Mouse (Mus musculus) hindbrain, embryonic 11.5 days (tissue): ENCODE results near the gene Smpd2. TPM values are rescaled to one million over a fixed set of nuclear protein-coding genes. Genes with fewer than 3 reads are reported as not detected.
A peak's percentile ranks its signal among the peaks of the same experiment; 100 is the strongest.

Experiments used
- ATAC-seq: fragments of 200-750 bp; cut with Nextera tagmentation; 2 replicates; pipeline ENCODE4 v1.8.0; 2017; ENCODE audit warnings: mild to moderate bottlenecking, moderate TSS enrichment, moderate library complexity; ENCODE audit not compliant: low FRiP score
- DNase-seq: peaks from one replicate; pipeline ENCODE4 v3.0.0-alpha.2; 2015; ENCODE audit warnings: low spot score
- H3K27ac ChIP-seq: fragments of 300-500 bp; sonication (generic); 2 replicates; pipeline ENCODE4 v1.5.1; 2014; ENCODE audit warnings: mild to moderate bottlenecking, low read depth, low read length
- H3K27me3 ChIP-seq: fragments of 300-500 bp; sonication (generic); 2 replicates; pipeline ENCODE4 v1.6.1; 2014; ENCODE audit warnings: mild to moderate bottlenecking, low read length, moderate library complexity, mixed read lengths; ENCODE audit not compliant: control insufficient read depth, insufficient read depth
- H3K36me3 ChIP-seq: fragments of 300-500 bp; sonication (generic); 2 replicates; pipeline ENCODE4 v1.6.1; 2014; ENCODE audit warnings: mild to moderate bottlenecking, low read length, moderate library complexity, mixed read lengths; ENCODE audit not compliant: control insufficient read depth, insufficient read depth
- H3K4me1 ChIP-seq: fragments of 300-500 bp; sonication (generic); replicated peaks from 2 replicates; pipeline ENCODE4 v1.6.1; 2014; ENCODE audit warnings: low read length, mixed read lengths; ENCODE audit not compliant: control insufficient read depth, insufficient read depth
- H3K4me2 ChIP-seq: fragments of 300-500 bp; sonication (generic); replicated peaks from 2 replicates; pipeline ENCODE4 v1.6.1; 2014; ENCODE audit warnings: mild to moderate bottlenecking, low read depth, low read length
- H3K4me3 ChIP-seq: fragments of 300-500 bp; sonication (generic); 2 replicates; pipeline ENCODE4 v1.5.1; 2014; ENCODE audit warnings: low read depth, low read length
- H3K9ac ChIP-seq: fragments of 300-500 bp; sonication (generic); 2 replicates; pipeline ENCODE4 v1.6.1; 2014; ENCODE audit warnings: low read depth, low read length
- H3K9me3 ChIP-seq: fragments of 300-500 bp; sonication (generic); 2 replicates; pipeline ENCODE4 v1.6.1; 2016; ENCODE audit warnings: low read length; ENCODE audit not compliant: control insufficient read depth
- WGBS: fragments of 180-500 bp; shearing (Covaris S2); extraction: QIAGEN DNeasy Blood & Tissue Kit; methylation state at CpG from one replicate; pipeline ENCODE4 v1.1.7; 2014; 5-methylcytosine and 5-hydroxymethylcytosine counted together
- polyA plus RNA-seq: library from polyadenylated mRNA; unstranded; fragments of >200 nt; fragmentation: Nextera tagmentation; extraction: Ambion mirVana; gene quantifications from 2 replicates; pipeline ENCODE4 v1.2.1, GENCODE M21; 2014

The Smpd2 gene
- polyA plus RNA-seq, 1 experiment from 2014 or later, result 47.6 TPM

DNA sequence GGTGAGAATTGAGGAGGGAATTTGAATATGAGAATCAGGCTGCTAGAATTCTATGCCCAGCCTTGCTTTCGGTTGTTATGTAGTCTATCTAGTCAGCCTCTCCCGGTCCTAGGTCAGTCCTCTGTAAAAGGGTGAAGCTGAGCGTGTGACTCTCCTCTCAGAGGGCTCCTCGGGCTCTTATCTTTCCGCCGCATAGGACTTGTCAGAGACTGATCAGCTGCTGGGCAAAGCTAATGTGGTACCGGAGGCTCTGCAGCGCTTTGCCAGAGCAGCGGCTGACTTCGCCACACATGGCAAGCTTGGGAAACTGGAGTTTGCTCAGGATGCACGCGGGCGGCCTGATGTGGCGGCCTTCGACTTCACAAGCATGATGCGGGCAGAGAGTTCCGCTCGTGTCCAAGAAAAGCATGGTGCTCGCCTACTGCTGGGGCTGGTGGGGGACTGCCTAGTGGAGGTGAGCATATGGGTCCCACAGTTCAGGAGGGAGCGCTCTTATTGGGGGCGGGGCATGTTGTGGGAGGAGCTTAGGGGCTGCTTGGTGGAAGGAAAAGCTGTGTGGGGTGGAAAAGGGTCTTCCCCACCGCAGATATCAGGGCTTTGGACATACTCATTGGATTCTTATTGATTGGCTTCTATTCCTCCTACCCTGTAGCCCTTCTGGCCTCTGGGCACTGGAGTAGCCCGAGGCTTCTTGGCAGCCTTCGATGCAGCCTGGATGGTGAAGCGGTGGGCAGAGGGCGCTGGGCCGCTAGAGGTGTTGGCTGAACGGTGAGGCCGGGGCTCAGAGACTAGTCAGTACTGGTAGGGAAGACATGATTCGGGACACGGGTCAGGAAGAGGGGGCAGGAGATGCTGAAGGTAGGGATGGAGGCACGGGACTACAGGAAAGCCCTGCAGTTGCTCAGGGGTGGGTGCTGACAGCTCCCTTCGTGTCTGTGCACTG lies 9.0 kb downstream of the Smpd2 start:
- ATAC-seq (no peak), DNase-seq (no peak)
- 73% methylated on average over 33 of the region's 33 CpGs for WGBS
- no peaks in the 10 kb centered on the region; the same call in 1 of the 2 replicates for H3K4me1 ChIP-seq
- H3K36me3 ChIP-seq, result 0 out of 2 replicates have a peak, but pooled peaks cover 7% of the 10 kb centered on the region
- no peak overlapping the region for H3K4me3 ChIP-seq
- no peaks in the 10 kb centered on the region for H3K27me3 ChIP-seq
- H3K9ac ChIP-seq, result no peak overlapping the region
- H3K4me2 ChIP-seq, result no peak overlapping the region
- no peaks in the 10 kb centered on the region for H3K9me3 ChIP-seq
- H3K27ac ChIP-seq, result no peak overlapping the region

GRCm38 (mm10) chr10:41479961-41480360 lies 10.2 kb downstream of the Smpd2 start:
- Histone ChIP-seq H3K9me3 (no peaks in the 10 kb centered on the region), H3K36me3 (0 out of 2 replicates have a peak, but pooled peaks cover 3% of the 10 kb centered on the region), H3K27me3 (no peaks in the 10 kb centered on the region), H3K4me1 (no peaks in the 10 kb centered on the region; the same call in 1 of the 2 replicates), H3K4me2 (no peak overlapping the region), H3K9ac (no peak overlapping the region), H3K4me3 (no peak overlapping the region), H3K27ac (no peak overlapping the region)
- DNase-seq (no peak), ATAC-seq (no peak)
- WGBS, result 92% methylated on average over 3 of the region's 3 CpGs

- Histone ChIP-seq H3K4me2 (peak overlapping the region; percentile 57), H3K27me3 (no peaks in the 10 kb centered on the region), H3K4me1 (no peaks in the 10 kb centered on the region; the same call in 1 of the 2 replicates), H3K9me3 (no peaks in the 10 kb centered on the region), H3K36me3 (no peaks in the 10 kb centered on the region), H3K9ac (peak overlapping the region; percentile 71), H3K4me3 (peak overlapping the region; percentile 51), H3K27ac (peak overlapping the region; percentile 74)
- WGBS, result under 1% methylated on average over 20 of the region's 20 CpGs
- DNase-seq (peak; percentile 63), ATAC-seq (peak; percentile 81)
Observed at GRCm38 (mm10) chr10:41477278-41478181, 12.6 kb downstream of the Smpd2 start.

- no peaks in the 10 kb centered on the region for H3K36me3 ChIP-seq
- H3K9ac ChIP-seq, result peak overlapping the region; percentile 71
- no peaks in the 10 kb centered on the region for H3K9me3 ChIP-seq
- H3K4me3 ChIP-seq, result peak overlapping the region; percentile 51
- no peaks in the 10 kb centered on the region; the same call in 1 of the 2 replicates for H3K4me1 ChIP-seq
- no peaks in the 10 kb centered on the region for H3K27me3 ChIP-seq
- peak; percentile 43 for ATAC-seq
- peak overlapping the region; percentile 74 for H3K27ac ChIP-seq
- 0% methylated on average over 9 of the region's 9 CpGs for WGBS
- H3K4me2 ChIP-seq, result peak overlapping the region; percentile 57
- DNase-seq, result peak; percentile 82
Observed at GRCm38 (mm10) chr10:41477018-41477277, 13.2 kb downstream of the Smpd2 start.

- peak; percentile 71 for DNase-seq
- peak; percentile 69 for ATAC-seq
- Histone ChIP-seq H3K9ac (peak within 1 kb of the TSS; percentile 71), H3K27ac (peak within 1 kb of the TSS; percentile 74), H3K9me3 (no peaks in the 10 kb centered on the region), H3K27me3 (no peaks in the 10 kb centered on the region), H3K36me3 (no peaks in the 10 kb centered on the region), H3K4me2 (peak within 1 kb of the TSS; percentile 57), H3K4me1 (no peaks in the 10 kb centered on the region; the same call in 1 of the 2 replicates), H3K4me3 (peak within 1 kb of the TSS; percentile 51)
- WGBS, result 0% methylated on average over 35 of the region's 35 CpGs
Observed at GRCm38 (mm10) chr10:41476171-41477017, 13.8 kb downstream of the Smpd2 start, which contains the start of gene Mical1. TSS of gene Mical1 (plus strand) at chr10:41476314.

DNA sequence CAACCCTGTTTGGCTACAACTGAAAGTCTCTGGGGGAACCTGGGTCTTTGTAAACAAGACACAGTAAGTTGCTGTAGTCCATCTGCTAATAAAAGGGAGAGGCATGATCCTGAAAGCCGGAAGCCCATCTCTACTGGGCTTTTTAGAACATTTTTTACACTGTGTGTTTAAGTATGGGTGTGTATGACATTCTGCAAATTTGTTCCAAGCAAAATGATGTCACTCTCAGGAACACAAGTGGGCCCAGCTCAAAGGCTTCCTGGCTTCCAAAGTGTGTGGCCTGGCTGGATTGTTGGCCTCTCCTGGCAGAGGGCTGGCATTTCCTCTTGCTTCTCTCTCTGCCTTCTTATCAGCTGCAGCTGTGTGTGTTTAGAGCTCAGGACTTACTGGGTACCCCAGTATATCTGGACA lies 15.2 kb downstream of the Smpd2 start:
- H3K9ac ChIP-seq, result no peak overlapping the region
- no peaks in the 10 kb centered on the region for H3K36me3 ChIP-seq
- H3K9me3 ChIP-seq, result no peaks in the 10 kb centered on the region
- no peak overlapping the region for H3K4me2 ChIP-seq
- H3K27ac ChIP-seq, result no peak overlapping the region
- ATAC-seq (no peak), DNase-seq (no peak)
- no peaks in the 10 kb centered on the region; the same call in 1 of the 2 replicates for H3K4me1 ChIP-seq
- no peaks in the 10 kb centered on the region for H3K27me3 ChIP-seq
- 84% methylated on average over 1 of the region's 1 CpGs for WGBS
- H3K4me3 ChIP-seq, result no peak overlapping the region

- no peak for ATAC-seq
- Histone ChIP-seq H3K36me3 (no peaks in the 10 kb centered on the region), H3K4me1 (no peaks in the 10 kb centered on the region; the same call in 1 of the 2 replicates), H3K27ac (no peak overlapping the region), H3K27me3 (no peaks in the 10 kb centered on the region), H3K4me3 (no peak overlapping the region), H3K4me2 (no peak overlapping the region), H3K9me3 (no peaks in the 10 kb centered on the region), H3K9ac (no peak overlapping the region)
- DNase-seq, result no peak
- WGBS, result 90% methylated on average over 6 of the region's 6 CpGs
Observed at GRCm38 (mm10) chr10:41473782-41474468, 16.2 kb downstream of the Smpd2 start.
